Mouse (Mus musculus) ES-E14 (cell line): ENCODE results near the gene Gm9747. TPM values are rescaled to one million over a fixed set of nuclear protein-coding genes. Genes with fewer than 3 reads are reported as not detected.

Experiments used
- DNase-seq: peaks from one replicate; pipeline ENCODE4 v3.0.0-alpha.2; 2013; ENCODE audit warnings: low read depth, low spot score
- H3K27ac ChIP-seq: 2 replicates; pipeline ENCODE4 v1.5.1; 2012; ENCODE audit warnings: low read depth, mild to moderate bottlenecking, low read length, moderate library complexity, mixed read lengths; ENCODE audit not compliant: poor library complexity, insufficient read depth, severe bottlenecking
- H3K36me3 ChIP-seq: 2 replicates; pipeline ENCODE4 v1.6.1; 2012; ENCODE audit warnings: mild to moderate bottlenecking, low read length, moderate library complexity, mixed read lengths; ENCODE audit not compliant: control insufficient read depth, poor library complexity, insufficient read depth, severe bottlenecking
- H3K4me1 ChIP-seq, 2 experiments: fragments of 150-350 bp in 1 of 2; sonication (generic) in 1 of 2; 2 replicates each; pipeline ENCODE4 v1.6.1; 2012; ENCODE audit warnings: low read length in 2 of 2, mild to moderate bottlenecking in 1 of 2, mixed read lengths in 1 of 2; ENCODE audit not compliant: control insufficient read depth in 2 of 2, insufficient read depth in 2 of 2, poor library complexity in 1 of 2
- H3K4me3 ChIP-seq, 2 experiments: fragments of 150-350 bp in 1 of 2; sonication (generic) in 1 of 2; 2 replicates each; pipeline ENCODE4 v1.5.1; 2012; ENCODE audit warnings: low read length in 2 of 2, low read depth in 1 of 2, mild to moderate bottlenecking in 1 of 2, mixed read lengths in 1 of 2; ENCODE audit not compliant: insufficient read depth in 1 of 2, poor library complexity in 1 of 2, severe bottlenecking in 1 of 2
- H3K9ac ChIP-seq: 2 replicates; pipeline ENCODE4 v1.6.1; 2012; ENCODE audit warnings: low read depth, mild to moderate bottlenecking, low read length, mixed read lengths; ENCODE audit not compliant: poor library complexity, insufficient read depth, severe bottlenecking
- H3K9me3 ChIP-seq: fragments of 150-350 bp; sonication (generic); 2 replicates; pipeline ENCODE4 v1.6.1; 2012; ENCODE audit warnings: low read depth, mild to moderate bottlenecking, low read length; ENCODE audit not compliant: control insufficient read depth, insufficient read depth
- CHD2 ChIP-seq: IDR thresholded peaks from 2 replicates; pipeline ENCODE4 v1.6.1; 2014; ENCODE audit warnings: mild to moderate bottlenecking, low read depth, low read length, inconsistent platforms
- HCFC1 ChIP-seq: IDR thresholded peaks from 2 replicates; pipeline ENCODE4 v1.6.1; 2012; ENCODE audit warnings: low read length, inconsistent platforms, borderline replicate concordance; ENCODE audit not compliant: insufficient read depth
- MAFK ChIP-seq: IDR thresholded peaks from 2 replicates; pipeline ENCODE4 v1.6.1; 2014; ENCODE audit warnings: mild to moderate bottlenecking, low read depth, low read length, inconsistent platforms; ENCODE audit not compliant: insufficient read depth
- ZC3H11A ChIP-seq: IDR thresholded peaks from 2 replicates; pipeline ENCODE4 v1.6.1; 2012; ENCODE audit warnings: low read depth, mild to moderate bottlenecking, inconsistent platforms, low read length, borderline replicate concordance
- ZNF384 ChIP-seq: IDR thresholded peaks from 2 replicates; pipeline ENCODE4 v1.6.1; 2012; ENCODE audit warnings: low read depth, low read length, inconsistent platforms
- in situ Hi-C, 2 experiments: fragments of 600-800 bp; cut with MboI; formaldehyde crosslinking; loops; one replicate each; pipeline ENCODE4 v1.15.1; 2025; ENCODE audit warnings: low sequenced_read_pairs in 2 of 2, inconsistent platforms in 1 of 2; ENCODE audit not compliant: unreplicated experiment in 2 of 2
- total RNA-seq: library from RNA; depleted of rRNA; stranded (reverse); fragments of 300-350 nt; gene quantifications from 2 replicates; pipeline ENCODE4 v1.2.3, GENCODE M21; 2012

Gene Gm9747
- total RNA-seq, 1 experiment, result 0.67 TPM

DNA sequence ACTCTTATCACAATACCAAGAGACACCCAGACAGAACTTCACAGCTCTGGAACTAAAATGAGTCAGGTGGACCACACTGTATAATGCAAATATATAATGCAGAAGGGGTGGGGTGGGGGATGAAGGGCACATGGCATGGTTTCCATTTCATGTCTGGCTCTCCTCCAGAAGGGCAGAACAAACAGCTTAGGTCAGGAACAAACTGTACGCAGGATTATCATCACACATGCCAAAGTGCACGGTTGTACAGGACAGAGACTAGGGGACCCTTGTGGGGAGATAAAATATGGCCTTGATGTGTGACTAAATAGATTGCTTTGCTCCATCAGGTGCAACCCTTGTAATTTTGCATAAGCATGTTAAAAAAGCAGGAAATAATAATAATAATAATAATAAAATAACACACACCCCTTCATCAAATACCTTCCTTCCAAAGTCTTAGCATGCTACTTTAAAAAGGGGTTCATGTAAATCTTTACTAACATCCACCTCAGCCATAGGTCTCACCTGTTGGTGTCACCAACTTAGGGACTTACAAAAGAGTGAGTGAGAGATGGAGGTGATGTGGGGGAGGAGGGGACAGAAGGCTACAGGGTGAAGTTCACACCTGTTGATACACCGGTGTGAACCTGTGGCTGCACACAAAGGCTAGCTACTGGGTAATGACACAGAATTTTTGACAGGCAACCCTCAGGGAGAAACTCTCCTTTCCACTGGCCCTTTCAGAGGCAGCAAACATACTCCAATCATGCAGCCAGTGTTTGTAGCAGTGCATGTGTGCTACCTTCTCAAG, 6.7 kb downstream of the Gm9747 start:
- Histone ChIP-seq H3K27ac (no peak overlapping the region), H3K4me1 (no peaks in the 10 kb centered on the region), H3K9ac (no peak overlapping the region), H3K36me3 (no peaks in the 10 kb centered on the region), H3K4me3 (no peak overlapping the region), H3K9me3 (no peaks in the 10 kb centered on the region)
- DNase-seq, result no peak
- no peak for TF ChIP-seq ZNF384
- no peak for TF ChIP-seq MAFK
- TF ChIP-seq CHD2, result no peak
- TF ChIP-seq HCFC1, result no peak
- no peak for TF ChIP-seq ZC3H11A
- in situ Hi-C loops, result no loop called here

GRCm38 (mm10) chr1:82243260-82243825, 10.4 kb downstream of the Gm9747 start:
- Histone ChIP-seq H3K9ac (no peak overlapping the region), H3K4me1 (no peaks in the 10 kb centered on the region), H3K4me3 (no peak overlapping the region), H3K9me3 (no peaks in the 10 kb centered on the region), H3K27ac (no peak overlapping the region), H3K36me3 (no peaks in the 10 kb centered on the region)
- TF ChIP-seq MAFK (no peak), ZC3H11A (no peak), CHD2 (no peak), ZNF384 (no peak), HCFC1 (no peak)
- in situ Hi-C loops, result no loop called here
- no peak for DNase-seq

GRCm38 (mm10) chr1:82245002-82245401, 12.1 kb downstream of the Gm9747 start:
- Histone ChIP-seq H3K9me3 (no peaks in the 10 kb centered on the region), H3K4me3 (no peak overlapping the region), H3K36me3 (no peaks in the 10 kb centered on the region), H3K9ac (no peak overlapping the region), H3K4me1 (no peaks in the 10 kb centered on the region), H3K27ac (no peak overlapping the region)
- TF ChIP-seq ZNF384 (no peak), ZC3H11A (no peak), MAFK (no peak), HCFC1 (no peak), CHD2 (no peak)
- no peak for DNase-seq
- in situ Hi-C loops, result no loop called here

DNA sequence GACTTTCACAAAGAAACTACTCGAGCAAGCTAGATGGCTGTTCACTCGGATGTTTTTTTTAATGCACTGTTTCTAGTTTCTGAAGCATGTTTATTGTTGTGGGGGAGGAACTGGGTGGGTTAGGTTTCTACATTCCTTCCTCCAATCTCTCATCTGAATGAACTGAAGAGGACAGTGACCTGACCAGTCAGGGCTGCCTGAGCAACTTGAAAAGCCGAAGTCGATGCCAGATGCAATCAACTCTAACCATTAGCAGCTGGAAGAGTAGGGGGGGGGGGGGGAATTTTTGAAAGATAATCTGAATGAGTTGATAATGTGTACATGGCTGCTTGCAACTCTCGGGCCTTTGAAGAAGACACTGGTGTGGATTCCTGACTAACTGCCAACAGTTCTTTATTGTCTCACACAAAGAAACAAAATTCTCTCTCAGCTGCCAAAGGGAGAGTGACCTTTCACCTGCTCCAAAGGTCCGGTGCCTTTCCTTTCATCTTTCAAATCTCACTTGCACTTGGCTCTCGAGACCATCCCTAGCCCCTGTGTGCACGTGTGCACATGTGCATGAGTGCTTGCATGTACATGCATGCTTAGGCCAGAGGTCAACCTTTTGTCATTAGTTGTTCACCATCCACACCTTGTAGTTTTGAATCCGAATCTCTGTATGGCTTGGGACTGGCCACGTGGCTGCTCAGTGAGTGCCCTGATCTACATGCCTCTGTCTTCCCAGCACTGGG, 14.5 kb downstream of the Gm9747 start:
- in situ Hi-C loops, result no loop called here
- DNase-seq, result no peak
- Histone ChIP-seq H3K9me3 (no peaks in the 10 kb centered on the region), H3K4me1 (no peaks in the 10 kb centered on the region), H3K9ac (no peak overlapping the region), H3K27ac (no peak overlapping the region), H3K36me3 (no peaks in the 10 kb centered on the region), H3K4me3 (no peak overlapping the region)
- TF ChIP-seq MAFK (no peak), ZNF384 (no peak), HCFC1 (no peak), CHD2 (no peak), ZC3H11A (no peak)
